Mouse (Mus musculus): ENCODE data around the gene Csf3. TPM values are rescaled to one million over a fixed set of nuclear protein-coding genes. Genes with fewer than 3 reads are reported as not detected.
"Not testable (repeated sequence)": the region's sequence is repeated elsewhere in the genome, so short reads cannot be mapped to it uniquely, and the experiment has no call there.

Gene Csf3
- polyA plus RNA-seq, 1 experiment from 2014 or later: not detected

DNA sequence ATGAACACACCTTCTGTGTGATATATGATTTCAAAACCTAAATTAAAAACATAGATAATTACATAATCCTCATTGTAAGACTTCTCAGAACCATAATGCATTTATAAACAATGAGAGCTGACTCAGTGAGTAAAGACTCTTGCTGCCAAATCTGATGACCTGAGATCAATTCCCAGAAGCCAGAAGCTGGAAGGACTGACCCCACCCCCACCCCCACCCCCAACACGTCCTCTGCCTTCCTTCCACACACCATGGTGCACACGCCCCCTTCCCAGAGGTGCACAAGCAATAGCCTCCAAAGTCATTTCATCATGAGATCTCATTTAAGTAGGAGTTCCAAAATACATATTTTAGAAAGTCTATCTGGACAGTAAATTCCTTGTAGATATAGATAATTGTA, 19.7 kb downstream of the Csf3 start:
- no peaks in the 10 kb centered on the region for H3K9me3 ChIP-seq
- DNase-seq (ENCODE audit: extremely low spot score, low spot score): no peak
- H3K4me1 ChIP-seq: peaks cover 15% of the 10 kb centered on the region
- WGBS: 86% methylated on average over 2 of the region's 2 CpGs
- H3K27ac ChIP-seq: no peak overlapping the region
- H3K27me3 ChIP-seq (ENCODE audit: poor library complexity, severe bottlenecking): no peaks in the 10 kb centered on the region
- no peak overlapping the region for H3K4me3 ChIP-seq
- peaks cover 58% of the 10 kb centered on the region for H3K36me3 ChIP-seq (replicated peaks)

DNA sequence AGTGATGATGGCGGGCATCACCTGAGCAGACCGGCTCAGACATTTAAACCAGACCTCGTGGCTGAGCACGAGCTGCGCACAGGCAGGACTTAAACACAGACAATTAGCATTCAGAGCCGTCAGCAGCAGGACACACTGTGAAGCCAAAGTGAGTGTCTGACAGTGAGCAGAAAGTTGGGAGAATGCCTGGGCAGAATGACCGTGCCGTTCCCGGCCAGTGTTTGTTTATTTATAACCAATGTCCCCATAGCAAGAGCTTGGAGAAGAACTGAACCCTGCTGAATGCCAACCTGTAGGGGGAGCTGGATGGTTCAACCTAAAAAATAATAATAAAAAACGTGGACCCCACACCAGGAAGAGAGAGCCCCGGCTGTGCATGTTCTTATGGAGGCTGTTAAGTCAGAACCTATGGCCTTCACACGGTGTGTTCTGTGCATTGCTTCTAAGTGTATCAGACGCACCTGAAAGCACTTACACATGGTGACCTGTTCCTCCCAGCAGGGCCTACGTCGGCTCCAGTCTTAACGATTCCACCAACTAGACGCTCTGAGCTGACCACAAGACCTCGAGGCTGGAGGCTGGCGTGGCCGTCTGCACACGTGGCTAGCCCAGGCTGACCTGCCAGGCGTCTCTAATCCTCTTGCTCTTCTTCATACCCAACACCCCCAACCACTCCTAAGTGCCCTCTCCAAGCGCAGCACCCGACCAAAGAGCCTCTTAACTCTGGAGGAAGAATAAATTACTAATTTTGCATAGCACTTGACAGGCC, 20.6 kb downstream of the Csf3 start:
- WGBS: 77% methylated on average over 24 of the region's 24 CpGs
- H3K4me1 ChIP-seq: peaks cover 15% of the 10 kb centered on the region
- no peaks in the 10 kb centered on the region for H3K9me3 ChIP-seq
- DNase-seq (ENCODE audit: extremely low spot score, low spot score): no peak
- no peaks in the 10 kb centered on the region for H3K27me3 ChIP-seq (ENCODE audit: poor library complexity, severe bottlenecking)
- H3K36me3 ChIP-seq (replicated peaks): peaks cover 58% of the 10 kb centered on the region
- H3K4me3 ChIP-seq: no peak overlapping the region
- H3K27ac ChIP-seq: no peak overlapping the region

DNA sequence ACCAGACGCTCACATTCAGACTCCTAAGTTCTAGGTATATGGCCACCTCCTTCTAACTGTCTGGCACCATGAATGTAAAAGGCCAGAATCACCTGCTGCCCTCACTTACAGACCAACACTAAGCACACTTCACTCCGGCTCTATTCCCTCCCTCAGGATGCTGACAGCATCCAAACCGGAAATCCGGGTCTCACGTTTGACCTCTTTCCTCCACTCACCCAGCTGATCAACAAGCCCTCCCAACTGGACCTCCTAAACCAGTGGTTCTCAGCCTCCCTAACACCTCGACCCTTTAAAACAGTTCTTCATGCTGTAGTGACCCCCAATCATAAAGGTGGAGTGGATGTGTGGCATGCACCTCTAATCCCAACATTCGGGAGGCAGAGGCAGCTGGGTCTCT, 22.0 kb downstream of the Csf3 start:
- peaks cover 58% of the 10 kb centered on the region for H3K36me3 ChIP-seq (replicated peaks)

DNA sequence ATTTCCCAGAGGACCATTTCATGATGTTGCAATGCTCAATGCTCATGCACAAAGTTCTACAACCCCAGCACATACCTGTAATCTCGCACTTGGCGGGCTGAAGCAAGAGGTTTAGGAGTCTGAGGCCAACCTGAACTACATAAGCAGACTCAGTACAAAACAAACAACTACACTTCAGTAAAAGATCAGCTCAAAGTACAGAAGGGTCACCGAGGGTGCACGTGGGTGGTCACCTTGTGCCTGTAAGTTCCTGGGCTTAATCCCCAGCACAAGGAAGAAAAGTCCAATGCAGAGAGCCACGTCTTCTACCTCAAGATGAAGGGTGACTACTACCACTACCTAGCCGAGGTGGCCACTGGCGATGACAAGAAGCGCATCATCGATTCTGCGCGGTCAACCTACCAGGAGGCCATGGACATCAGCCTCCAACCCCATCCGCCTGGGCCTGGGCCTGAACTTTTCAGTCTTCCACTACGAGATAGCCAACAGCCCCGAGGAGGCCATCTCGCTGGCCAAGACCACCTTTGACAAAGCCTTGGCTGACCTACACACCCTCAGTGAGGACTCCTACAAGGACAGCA, 25.0 kb downstream of the Csf3 start:
- Histone ChIP-seq H3K4me1 (peaks cover 10% of the 10 kb centered on the region), H3K27ac (no peak overlapping the region), H3K36me3 (replicated peaks) (peaks cover 48% of the 10 kb centered on the region), H3K9me3 (no peaks in the 10 kb centered on the region), H3K4me3 (no peak overlapping the region), H3K27me3 (ENCODE audit: poor library complexity, severe bottlenecking) (no peaks in the 10 kb centered on the region)
- 93% methylated on average over 15 of the region's 15 CpGs for WGBS
- no peak for DNase-seq (ENCODE audit: extremely low spot score, low spot score)

More for the DNA sequence above, 22.0 kb downstream of the Csf3 start:
- H3K9me3 ChIP-seq: no peaks in the 10 kb centered on the region
- peaks cover 10% of the 10 kb centered on the region for H3K4me1 ChIP-seq
- no peak overlapping the region for H3K27ac ChIP-seq
- WGBS: 84% methylated on average over 7 of the region's 7 CpGs
- DNase-seq (ENCODE audit: extremely low spot score, low spot score): no peak
- H3K27me3 ChIP-seq (ENCODE audit: poor library complexity, severe bottlenecking): no peaks in the 10 kb centered on the region
- no peak overlapping the region for H3K4me3 ChIP-seq

DNA sequence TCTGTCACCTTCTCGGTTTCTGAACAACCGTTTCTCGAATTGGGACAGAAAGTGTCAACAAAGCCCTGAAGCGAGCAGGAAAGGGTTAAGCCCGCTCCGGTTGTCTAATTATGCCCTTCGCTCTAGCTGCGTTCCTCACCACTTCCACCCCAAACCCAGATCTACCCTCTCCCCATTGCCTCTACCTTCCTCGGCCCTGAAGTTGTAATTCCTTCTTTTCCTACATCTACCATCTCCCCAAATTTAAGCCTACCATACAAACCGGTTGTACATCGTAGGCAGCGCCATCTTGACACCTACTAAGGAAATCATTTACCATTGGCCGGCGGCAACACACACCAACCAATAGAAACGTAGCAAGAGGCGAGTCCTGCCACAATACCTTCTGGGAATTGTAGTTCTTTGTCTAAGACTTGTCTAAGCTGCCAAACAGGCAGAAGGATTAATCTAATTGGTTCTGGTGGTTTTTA, 28.1 kb downstream of the Csf3 start, which contains the start of gene Med24:
Gene Med24, minus strand, starts transcription at position 317 of the 470 bp plus-strand sequence.
- peak; percentile 87 for DNase-seq (ENCODE audit: extremely low spot score, low spot score)
- Histone ChIP-seq H3K4me3 (peak within 1 kb of the TSS; percentile 74), H3K27ac (peak within 1 kb of the TSS; percentile 88), H3K4me1 (peaks cover 10% of the 10 kb centered on the region), H3K27me3 (ENCODE audit: poor library complexity, severe bottlenecking) (no peaks in the 10 kb centered on the region), H3K9me3 (peaks cover 3% of the 10 kb centered on the region), H3K36me3 (replicated peaks) (peaks cover 37% of the 10 kb centered on the region)
- WGBS: under 1% methylated on average over 16 of the region's 16 CpGs

DNA sequence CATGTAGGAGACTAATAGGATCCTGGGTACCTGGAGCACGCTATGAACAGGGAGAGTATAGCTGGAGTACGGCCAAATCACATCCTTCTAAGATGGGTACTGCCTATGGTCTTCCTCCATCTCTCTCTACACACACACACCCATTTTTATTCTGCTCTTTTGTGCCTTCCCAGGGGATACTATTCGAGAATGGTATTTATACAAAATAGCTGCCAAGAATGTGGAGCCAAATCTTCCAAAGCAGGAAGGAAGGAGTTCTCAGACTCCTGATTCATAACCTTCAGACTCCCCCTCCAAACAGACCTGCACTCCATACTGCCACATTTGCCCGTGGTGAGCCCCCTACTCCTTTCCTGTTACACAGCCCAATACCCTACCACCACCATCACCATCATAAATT, 29.7 kb downstream of the Csf3 start:
- WGBS: 76% methylated on average over 4 of the region's 4 CpGs
- Histone ChIP-seq H3K4me3 (no peak overlapping the region), H3K27ac (no peak overlapping the region), H3K4me1 (peaks cover 10% of the 10 kb centered on the region), H3K27me3 (ENCODE audit: poor library complexity, severe bottlenecking) (no peaks in the 10 kb centered on the region), H3K9me3 (peaks cover 7% of the 10 kb centered on the region), H3K36me3 (replicated peaks) (peaks cover 21% of the 10 kb centered on the region)
- DNase-seq (ENCODE audit: extremely low spot score, low spot score): no peak

DNA sequence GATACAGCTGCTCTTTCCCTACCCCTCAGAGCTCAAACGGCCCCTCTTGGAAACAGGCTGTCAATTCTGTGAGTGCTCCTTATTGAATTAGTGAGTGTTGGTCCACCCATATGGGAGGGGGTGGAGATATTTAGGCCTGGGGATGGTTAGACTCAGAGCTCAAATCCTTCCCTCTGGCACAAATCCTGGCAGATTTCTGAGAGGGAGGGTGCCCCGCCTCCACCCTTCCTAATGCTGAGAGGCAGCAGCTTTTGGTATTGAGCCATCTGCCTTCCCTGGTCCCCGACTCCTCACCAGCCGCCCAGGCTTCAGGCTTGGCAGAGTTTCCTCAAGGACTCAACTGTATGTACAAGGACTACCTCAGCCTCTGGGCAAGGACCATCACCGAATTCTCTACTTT, 30.1 kb downstream of the Csf3 start:
- 73% methylated on average over 5 of the region's 5 CpGs for WGBS
- no peak overlapping the region for H3K4me3 ChIP-seq
- peaks cover 17% of the 10 kb centered on the region for H3K36me3 ChIP-seq (replicated peaks)
- H3K27me3 ChIP-seq (ENCODE audit: poor library complexity, severe bottlenecking): no peaks in the 10 kb centered on the region
- H3K4me1 ChIP-seq: peaks cover 10% of the 10 kb centered on the region
- DNase-seq (ENCODE audit: extremely low spot score, low spot score): no peak
- peaks cover 7% of the 10 kb centered on the region for H3K9me3 ChIP-seq
- H3K27ac ChIP-seq: no peak overlapping the region

DNA sequence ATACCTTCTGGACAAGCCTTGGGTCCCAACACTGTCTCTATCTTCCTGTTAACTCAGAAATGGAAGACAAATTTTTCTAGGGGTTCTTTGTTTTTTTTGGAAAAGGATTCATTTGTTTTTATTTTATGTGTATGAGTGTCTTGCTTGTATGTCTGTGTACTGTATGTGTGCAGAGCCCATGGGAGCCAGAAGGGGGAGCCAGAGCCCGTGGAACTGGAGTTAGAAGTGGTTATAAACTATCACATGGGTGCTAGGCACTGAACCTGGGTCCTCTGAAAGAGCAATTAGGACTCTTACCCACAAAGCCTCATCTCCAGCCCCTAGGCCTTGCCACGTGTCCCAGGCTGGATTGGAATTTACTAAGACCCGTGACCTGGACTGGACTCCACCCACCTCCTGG, 33.0 kb downstream of the Csf3 start:
- H3K27ac ChIP-seq: no peak overlapping the region
- no peaks in the 10 kb centered on the region for H3K36me3 ChIP-seq (replicated peaks)
- peaks cover 8% of the 10 kb centered on the region for H3K27me3 ChIP-seq (ENCODE audit: poor library complexity, severe bottlenecking)
- H3K9me3 ChIP-seq: peaks cover 7% of the 10 kb centered on the region
- WGBS: 78% methylated on average over 3 of the region's 3 CpGs
- no peak for DNase-seq (ENCODE audit: extremely low spot score, low spot score)
- peaks cover 15% of the 10 kb centered on the region for H3K4me1 ChIP-seq
- H3K4me3 ChIP-seq: no peak overlapping the region

DNA sequence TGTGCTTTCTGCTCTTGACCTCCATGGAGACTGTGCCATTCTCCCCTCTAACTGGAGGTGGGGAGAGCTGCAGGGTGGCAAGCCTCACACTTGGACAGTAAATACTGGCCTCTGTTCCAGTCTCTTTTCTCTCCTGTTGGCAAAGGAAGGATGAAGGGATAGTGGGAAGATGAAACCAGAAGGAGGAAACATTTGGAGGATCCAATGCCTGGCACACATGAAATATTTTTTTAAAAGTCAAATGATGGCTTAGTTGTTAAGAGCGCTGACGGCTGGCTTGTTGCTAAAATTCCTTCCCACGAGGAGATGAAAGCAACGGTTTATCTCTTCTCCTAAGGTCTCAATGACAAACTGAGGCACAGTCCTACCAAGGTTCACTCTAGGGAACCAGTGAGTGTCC, 34.0 kb downstream of the Csf3 start:
- H3K27ac ChIP-seq: no peak overlapping the region
- H3K36me3 ChIP-seq (replicated peaks): no peaks in the 10 kb centered on the region
- H3K4me3 ChIP-seq: no peak overlapping the region
- peaks cover 21% of the 10 kb centered on the region for H3K4me1 ChIP-seq
- DNase-seq (ENCODE audit: extremely low spot score, low spot score): no peak
- peaks cover 7% of the 10 kb centered on the region for H3K9me3 ChIP-seq
- peaks cover 12% of the 10 kb centered on the region for H3K27me3 ChIP-seq (ENCODE audit: poor library complexity, severe bottlenecking)
- WGBS: 91% methylated on average over 4 of the region's 4 CpGs

DNA sequence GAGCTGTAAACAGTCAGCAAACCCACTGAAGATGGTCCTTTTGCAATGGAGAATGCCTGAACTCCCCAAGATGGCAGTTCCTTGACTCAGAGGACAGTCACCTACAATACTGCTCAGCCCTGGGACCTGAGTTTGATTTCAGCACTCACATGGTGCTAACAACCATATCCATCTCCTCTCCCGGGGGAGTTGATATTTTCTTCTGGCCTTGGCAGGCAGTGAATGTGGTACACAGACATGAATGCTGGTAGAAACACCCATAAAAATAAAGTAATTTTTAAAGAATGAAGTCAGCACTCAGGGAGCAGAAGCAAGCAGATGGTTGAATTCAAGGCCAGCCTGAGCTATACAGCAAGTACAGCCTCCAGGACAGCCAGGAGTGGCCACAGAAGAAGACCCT, 35.1 kb downstream of the Csf3 start:
- H3K4me3 ChIP-seq: no peak overlapping the region
- H3K9me3 ChIP-seq: peaks cover 7% of the 10 kb centered on the region
- no peak for DNase-seq (ENCODE audit: extremely low spot score, low spot score)
- H3K4me1 ChIP-seq: peaks cover 32% of the 10 kb centered on the region
- H3K27me3 ChIP-seq (ENCODE audit: poor library complexity, severe bottlenecking): peaks cover 12% of the 10 kb centered on the region
- H3K36me3 ChIP-seq (replicated peaks): no peaks in the 10 kb centered on the region
- WGBS: 92% methylated on average over 1 of the region's 1 CpGs
- H3K27ac ChIP-seq: no peak overlapping the region

DNA sequence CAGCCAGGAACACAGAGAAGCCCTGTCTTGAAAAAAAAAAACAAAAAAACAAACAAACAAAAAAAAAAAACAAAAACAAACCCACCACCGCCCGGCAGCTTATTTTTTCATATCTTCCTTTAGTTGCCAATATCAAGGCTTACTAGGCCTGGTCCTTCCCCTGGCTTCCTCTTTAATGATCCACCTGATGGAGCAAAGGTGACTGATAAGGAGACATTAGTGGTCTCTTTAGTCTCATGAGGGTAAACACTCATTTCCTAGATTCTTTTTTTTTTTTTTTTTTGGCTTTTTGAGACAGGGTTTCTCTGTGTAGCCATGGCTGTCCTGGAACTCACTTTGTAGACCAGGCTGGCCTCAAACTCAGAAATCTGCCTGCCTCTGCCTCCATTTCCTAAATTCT, 36.2 kb downstream of the Csf3 start:
- DNase-seq (ENCODE audit: extremely low spot score, low spot score); H3K27ac ChIP-seq; H3K36me3 ChIP-seq (replicated peaks); H3K4me3 ChIP-seq; H3K9me3 ChIP-seq: not testable (repeated sequence)
- Histone ChIP-seq H3K4me1 (peaks cover 42% of the 10 kb centered on the region), H3K27me3 (ENCODE audit: poor library complexity, severe bottlenecking) (peaks cover 12% of the 10 kb centered on the region)
- 93% methylated on average over 2 of the region's 2 CpGs for WGBS

DNA sequence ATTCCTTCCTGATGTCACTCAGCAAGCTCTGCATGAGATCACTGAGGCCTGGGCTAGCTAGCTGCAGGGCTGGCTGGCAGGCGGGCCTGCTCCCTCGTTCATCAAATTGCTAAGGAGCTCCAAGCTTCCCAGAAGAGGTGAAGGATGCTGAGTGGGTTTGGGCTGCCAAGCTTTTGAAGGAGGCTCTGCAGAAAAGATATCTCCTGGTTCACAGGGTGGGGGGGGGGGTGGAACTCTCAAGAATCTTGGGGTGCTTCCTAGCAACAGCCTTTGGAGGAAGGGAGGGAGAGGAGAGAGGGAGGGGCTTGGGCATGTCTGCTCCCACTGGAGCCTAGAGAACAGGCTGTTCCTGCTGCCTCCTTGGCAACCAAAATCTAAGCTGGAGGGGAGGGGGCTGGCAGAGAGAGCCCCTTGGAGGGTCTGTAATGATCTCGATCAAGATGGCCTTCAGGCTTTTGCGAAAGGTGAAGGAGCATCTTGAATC, 37.4 kb downstream of the Csf3 start:
- no peak for DNase-seq (ENCODE audit: extremely low spot score, low spot score)
- Histone ChIP-seq H3K9me3 (peaks cover 7% of the 10 kb centered on the region), H3K27ac (peak overlapping the region; percentile 72; the same call in 1 of the 2 replicates), H3K4me3 (no peak overlapping the region), H3K27me3 (ENCODE audit: poor library complexity, severe bottlenecking) (peaks cover 12% of the 10 kb centered on the region), H3K4me1 (peaks cover 54% of the 10 kb centered on the region), H3K36me3 (replicated peaks) (no peaks in the 10 kb centered on the region)
- WGBS: 50% methylated on average over 4 of the region's 4 CpGs

DNA sequence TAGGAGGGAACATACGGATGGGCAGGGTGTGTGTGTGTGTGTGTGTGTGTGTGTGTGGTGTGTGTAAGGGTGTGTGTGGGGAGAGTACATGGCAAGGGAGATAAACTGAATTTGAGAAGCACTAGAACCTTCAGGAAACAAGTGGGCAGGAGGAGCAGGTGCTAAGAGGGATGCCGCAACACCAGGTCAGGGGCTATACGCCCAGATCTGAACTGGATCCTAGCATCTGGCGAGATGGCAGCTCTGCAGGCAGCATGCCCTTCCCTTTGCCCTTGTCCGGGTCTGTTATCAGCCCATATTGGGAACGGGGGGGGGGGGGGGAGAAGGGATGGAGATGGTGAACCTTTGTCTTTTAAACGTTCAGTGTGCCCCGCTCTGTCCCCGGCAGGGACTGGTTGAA, 37.9 kb downstream of the Csf3 start:
- peaks cover 12% of the 10 kb centered on the region for H3K27me3 ChIP-seq (ENCODE audit: poor library complexity, severe bottlenecking)
- no peak for DNase-seq (ENCODE audit: extremely low spot score, low spot score)
- H3K4me3 ChIP-seq: no peak overlapping the region; the same call in 1 of the 2 replicates
- H3K27ac ChIP-seq: peak overlapping the region; percentile 72; the same call in 1 of the 2 replicates
- 67% methylated on average over 9 of the region's 9 CpGs for WGBS
- peaks cover 59% of the 10 kb centered on the region for H3K4me1 ChIP-seq
- H3K9me3 ChIP-seq: peaks cover 7% of the 10 kb centered on the region
- no peaks in the 10 kb centered on the region for H3K36me3 ChIP-seq (replicated peaks)

Measured in forebrain, embryonic 10.5 days (tissue).